ENCODE assay signal across 34 mouse cellular contexts in genomic region chr9:116688615-116689014, GRCm38 (mm10).
"Had no signal": no experiment of that assay in that cellular context is flagged by ENCODE, and none has a peak within 500 bp of the region (broad histone marks: within the 10 kb centered on the region; RNA-seq: fewer than 3 reads in every experiment).

No protein-coding gene starts in this region.

- H3K27me3 ChIP-seq: heart, embryonic 12.5 days; heart, embryonic 13.5 days; heart, embryonic 15.5 days; hindbrain, embryonic 12.5 days; hindbrain, embryonic 13.5 days; hindbrain, embryonic 15.5 days; intestine, embryonic 15.5 days; kidney, embryonic 15.5 days had no signal

- ATAC-seq: hindbrain, embryonic 16.5 days; hindbrain, postnatal 0 days; inflammation-experienced regulatory T-cells, adult 6 months; intestine, embryonic 15.5 days; intestine, postnatal 0 days had no signal

- H3K4me3 ChIP-seq: heart, embryonic 10.5 days; heart, embryonic 12.5 days; heart, embryonic 13.5 days; heart, embryonic 15.5 days; hindbrain, embryonic 10.5 days; hindbrain, embryonic 12.5 days; hindbrain, embryonic 13.5 days; hindbrain, embryonic 15.5 days; intestine, embryonic 15.5 days; kidney, embryonic 15.5 days; layer of hippocampus, adult 2 months; left cerebral cortex, adult 2 months had no signal

- H3K4me2 ChIP-seq: heart, embryonic 11.5 days; heart, embryonic 12.5 days; heart, embryonic 13.5 days; heart, embryonic 15.5 days; hindbrain, embryonic 12.5 days; hindbrain, embryonic 13.5 days; hindbrain, embryonic 14.5 days; hindbrain, embryonic 15.5 days; intestine, embryonic 15.5 days; kidney, embryonic 15.5 days had no signal

- H3K36me3 ChIP-seq: heart, embryonic 15.5 days; hindbrain, embryonic 10.5 days; hindbrain, embryonic 13.5 days; hindbrain, embryonic 15.5 days had no signal

- DNase-seq: heart, postnatal 10 days; heart, postnatal 14 days; heart, postnatal 36 days; kidney, adult 11 months; kidney, adult 18-20 months; kidney, adult 2 months; kidney, adult 8-10 months; kidney, adult 9 months; kidney, postnatal 10 days; kidney, postnatal 14 days; kidney, postnatal 25 days; kidney, postnatal 36 days; kidney, postnatal 4 days; layer of hippocampus, adult 9-11 months; layer of hippocampus, postnatal 36 days had no signal

- H3K27ac ChIP-seq: heart, embryonic 10.5 days; heart, embryonic 13.5 days; heart, embryonic 15.5 days; hindbrain, embryonic 10.5 days; hindbrain, embryonic 12.5 days; hindbrain, embryonic 13.5 days; hindbrain, embryonic 14.5 days; hindbrain, embryonic 15.5 days; hindbrain, postnatal 0 days; intestine, embryonic 15.5 days; kidney, embryonic 15.5 days; kidney, postnatal 0 days; layer of hippocampus, adult 2 months; left cerebral cortex, adult 2 months had no signal

- H3K4me1 ChIP-seq: heart, embryonic 10.5 days; heart, embryonic 12.5 days; heart, embryonic 13.5 days; heart, embryonic 15.5 days; hindbrain, embryonic 10.5 days; hindbrain, embryonic 12.5 days; hindbrain, embryonic 13.5 days; hindbrain, embryonic 15.5 days; intestine, embryonic 15.5 days; kidney, embryonic 15.5 days had no signal

- H3K9me3 ChIP-seq: heart, embryonic 10.5 days; heart, embryonic 15.5 days; hindbrain, embryonic 10.5 days; hindbrain, embryonic 12.5 days; hindbrain, embryonic 13.5 days; hindbrain, embryonic 15.5 days; intestine, embryonic 15.5 days; kidney, embryonic 15.5 days had no signal

- H3K9ac ChIP-seq: heart, embryonic 12.5 days; heart, embryonic 13.5 days; heart, embryonic 15.5 days; hindbrain, embryonic 12.5 days; hindbrain, embryonic 13.5 days; hindbrain, embryonic 14.5 days; hindbrain, embryonic 15.5 days; intestine, embryonic 15.5 days; kidney, embryonic 15.5 days had no signal
